Mouse (Mus musculus) thymus, adult 2 months (tissue): ENCODE measurements around the gene Adh5.

Experiments used
- CTCF ChIP-seq: fragments of 200-500 bp; IDR thresholded peaks from 2 replicates; pipeline ENCODE4 v1.5.1; 2012; ENCODE audit warnings: mild to moderate bottlenecking, control low read depth, low read length, moderate library complexity, borderline replicate concordance; ENCODE audit not compliant: control insufficient read depth, poor library complexity, insufficient read depth; ENCODE audit errors: extremely low read depth
- POLR2A ChIP-seq: fragments of 200-500 bp; IDR thresholded peaks from 2 replicates; pipeline ENCODE4 v1.6.1; 2012; ENCODE audit warnings: mild to moderate bottlenecking, low read length, control low read depth, moderate library complexity; ENCODE audit not compliant: control insufficient read depth, poor library complexity, insufficient read depth; ENCODE audit errors: extremely low read depth

- TF ChIP-seq CTCF = no peak
- TF ChIP-seq POLR2A = no peak
Measured at GRCm38 (mm10) chr3:138430360-138430976, 12.4 kb upstream of the Adh5 start.
